Mouse (Mus musculus): ENCODE results near the gene Vpreb1.

Vpreb1 gene

DNA sequence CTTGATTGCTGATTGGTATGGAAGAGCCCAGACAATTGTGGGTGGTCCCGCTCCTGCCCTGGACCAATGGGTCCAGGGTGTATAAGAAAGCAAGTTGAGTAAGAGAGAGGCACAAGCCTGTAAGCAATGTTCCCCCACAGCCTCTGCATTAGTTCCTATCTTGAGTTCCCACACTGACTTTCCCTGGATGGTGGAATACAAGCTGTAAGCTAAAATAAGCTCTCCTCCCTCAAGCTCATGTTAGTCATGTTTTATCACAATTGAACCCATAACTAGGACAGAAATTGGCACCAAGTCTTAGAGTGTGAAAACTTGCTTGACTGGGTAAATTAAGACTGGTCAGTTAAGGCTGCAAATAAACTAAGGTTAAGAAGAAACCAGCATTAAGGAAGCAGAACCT is 15.1 kb downstream of the Vpreb1 start:
- no peak for DNase-seq

GRCm38 (mm10) chr16:16854836-16855235 is 15.8 kb downstream of the Vpreb1 start:
- DNase-seq: no peak

GRCm38 (mm10) chr16:16852411-16852810 is 18.2 kb downstream of the Vpreb1 start:
- no peak for DNase-seq

DNA sequence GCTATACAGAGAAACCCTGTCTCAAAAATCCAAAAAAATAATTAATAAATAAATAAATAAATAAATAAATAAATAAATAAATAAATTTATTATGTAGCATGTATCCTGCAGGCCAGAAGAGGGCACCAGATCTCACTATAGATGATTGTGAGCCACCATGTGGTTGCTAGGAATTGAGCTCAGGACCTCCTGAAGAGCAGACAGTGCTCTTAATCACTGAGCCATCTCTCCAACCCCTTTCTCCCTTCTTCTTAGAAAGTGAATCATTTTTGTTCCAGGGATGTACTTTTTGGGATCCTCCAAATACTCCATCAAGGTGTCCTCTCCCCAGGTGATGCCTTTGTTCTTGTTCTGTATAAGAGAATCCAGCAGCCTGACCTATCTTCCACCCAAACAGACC is 21.4 kb downstream of the Vpreb1 start:
- no peak for DNase-seq

GRCm38 (mm10) chr16:16829671-16830070 is 41.0 kb downstream of the Vpreb1 start:
- DNase-seq: no peak

DNA sequence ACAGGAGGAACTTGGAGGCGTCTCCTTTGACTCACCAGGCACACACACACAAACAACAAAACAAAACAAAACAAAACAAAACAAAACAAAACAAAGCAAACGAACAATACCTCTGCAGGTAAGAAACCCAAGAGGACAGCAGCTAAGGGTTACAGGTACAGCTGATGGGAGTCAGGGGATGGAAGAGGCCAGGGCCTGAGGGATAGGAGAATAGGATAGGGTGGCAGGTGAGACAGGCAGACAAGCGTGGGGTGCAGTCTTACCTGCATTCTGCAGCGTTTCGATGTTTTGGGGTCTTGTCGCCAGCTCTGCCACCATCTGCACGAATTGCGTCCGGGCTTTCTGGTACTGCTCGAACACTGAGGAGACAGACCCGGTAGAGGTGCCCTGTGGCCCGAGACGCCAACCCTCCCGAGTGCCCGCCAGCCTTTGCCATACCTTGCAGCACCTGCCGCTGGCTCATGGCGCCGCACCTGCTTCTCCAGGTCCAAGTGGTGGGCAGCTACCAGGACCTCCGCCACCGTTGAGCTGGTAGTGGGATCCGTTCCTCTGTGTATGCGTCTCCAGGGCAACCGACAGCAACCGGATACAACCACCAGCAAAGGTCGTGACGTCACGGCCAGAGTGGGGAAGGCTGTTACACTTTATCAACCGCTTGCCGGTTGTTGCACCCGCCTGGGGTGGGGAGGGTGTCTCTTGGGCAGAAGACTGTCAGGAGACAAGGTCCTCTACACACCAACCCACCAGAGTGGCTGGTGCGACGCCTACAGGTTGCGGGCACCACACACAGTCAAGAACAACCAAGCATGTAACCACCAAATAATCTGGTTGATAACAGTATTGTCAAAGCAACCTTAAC is 41.7 kb downstream of the Vpreb1 start, which contains the start of gene Spag6l:
Spag6l (minus strand) TSS at position 700 of the 859 bp plus-strand sequence.
- no peak for DNase-seq

- DNase-seq: no peak
Observed at GRCm38 (mm10) chr16:16826223-16826622, 44.4 kb downstream of the Vpreb1 start.

GRCm38 (mm10) chr16:16825476-16825875 is 45.2 kb downstream of the Vpreb1 start:
- DNase-seq: no peak
